Mouse (Mus musculus) left cerebral cortex, adult 11 months (tissue): ENCODE data around the gene Vmn1r22.
"Not testable (repeated sequence)": the region's sequence is repeated elsewhere in the genome, so short reads cannot be mapped to it uniquely, and the experiment has no call there.

Experiments used
- DNase-seq: peaks from one replicate; pipeline ENCODE4 v3.0.0; 2022; ENCODE audit warnings: low spot score

Gene Vmn1r22

GRCm38 (mm10) chr6:57907928-57908327 is at the start of gene Vmn1r22:
Gene Vmn1r22 (minus strand): TSS chr6:57908028.
- DNase-seq, result no peak

GRCm38 (mm10) chr6:57926738-57927137 is 18.9 kb upstream of the Vmn1r22 start, which contains the start of gene Vmn1r23:
Gene Vmn1r23 (minus strand): TSS chr6:57926838.
- DNase-seq, result no peak

- DNase-seq, result peak; percentile 11
Measured at GRCm38 (mm10) chr6:57859043-57860042, 48.5 kb downstream of the Vmn1r22 start.

DNA sequence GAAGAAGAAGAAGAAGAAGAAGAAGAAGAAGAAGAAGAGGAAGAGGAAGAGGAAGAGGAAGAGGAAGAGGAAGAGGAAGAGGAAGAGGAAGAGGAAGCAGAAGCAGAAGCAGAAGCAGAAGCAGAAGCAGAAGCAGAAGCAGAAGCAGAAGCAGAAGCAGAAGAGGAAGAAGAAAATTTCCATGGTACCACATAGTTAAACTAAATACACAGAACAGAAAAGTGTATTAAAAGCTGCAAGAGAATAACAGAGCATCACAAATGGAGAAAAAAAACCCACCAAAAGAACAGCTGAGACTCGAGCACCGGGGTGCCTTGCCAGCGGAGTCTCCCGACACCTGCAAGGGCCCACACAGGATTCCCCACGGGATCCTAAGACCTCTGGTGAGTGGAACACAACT is 56.7 kb downstream of the Vmn1r22 start:
- DNase-seq, result not testable (repeated sequence)

DNA sequence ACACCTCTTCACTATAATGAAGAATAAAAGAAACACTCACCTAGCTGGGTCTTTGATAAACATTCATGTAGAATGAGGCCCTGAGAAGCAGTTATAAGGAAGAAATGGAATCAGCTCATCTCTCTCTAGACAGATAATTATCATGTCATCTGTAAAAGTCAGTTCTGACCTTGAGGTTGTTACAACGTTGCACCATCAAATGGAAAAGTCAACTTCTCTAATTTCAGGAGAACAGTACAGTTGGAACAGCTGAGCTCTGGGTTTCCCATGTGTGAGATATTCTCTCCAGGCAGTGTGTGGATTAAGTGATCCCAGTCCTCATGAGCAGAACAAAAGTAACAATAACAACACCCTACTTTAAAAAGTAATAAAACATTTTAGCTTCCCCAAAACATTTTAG is 57.5 kb downstream of the Vmn1r22 start, which contains the start of gene Vmn1r21:
Vmn1r21 (minus strand) TSS at position 58 of the 400 bp plus-strand sequence.
- no peak for DNase-seq
